Mouse (Mus musculus) heart, embryonic 11.5 days (tissue): ENCODE data around the gene Cep295nl. TPM values are rescaled to one million over a fixed set of nuclear protein-coding genes. Genes with fewer than 3 reads are reported as not detected.

Experiments
- ATAC-seq: fragments of 200-750 bp; cut with Nextera tagmentation; replicated peaks from 2 replicates; pipeline ENCODE4 v1.8.0; 2017; ENCODE audit warnings: moderate library complexity; ENCODE audit not compliant: insufficient number of reproducible peaks, low FRiP score, low TSS enrichment
- H3K27ac ChIP-seq: fragments of 300-500 bp; sonication (generic); 2 replicates; pipeline ENCODE4 v1.5.1; 2014; ENCODE audit warnings: mild to moderate bottlenecking, low read depth, low read length
- H3K27me3 ChIP-seq: fragments of 300-500 bp; sonication (generic); 2 replicates; pipeline ENCODE4 v1.6.1; 2014; ENCODE audit warnings: mild to moderate bottlenecking, low read length, mixed read lengths; ENCODE audit not compliant: control insufficient read depth, insufficient read depth
- H3K36me3 ChIP-seq: fragments of 300-500 bp; sonication (generic); 2 replicates; pipeline ENCODE4 v1.6.1; 2014; ENCODE audit warnings: mild to moderate bottlenecking, low read length, moderate library complexity, mixed read lengths; ENCODE audit not compliant: control insufficient read depth, insufficient read depth
- H3K4me1 ChIP-seq: fragments of 300-500 bp; sonication (generic); 2 replicates; pipeline ENCODE4 v1.6.1; 2014; ENCODE audit warnings: low read length; ENCODE audit not compliant: control insufficient read depth, insufficient read depth
- H3K4me2 ChIP-seq: fragments of 300-500 bp; sonication (generic); 2 replicates; pipeline ENCODE4 v1.6.1; 2014; ENCODE audit warnings: mild to moderate bottlenecking, moderate library complexity
- H3K4me3 ChIP-seq: fragments of 300-500 bp; sonication (generic); 2 replicates; pipeline ENCODE4 v1.5.1; 2014; ENCODE audit warnings: low read depth, low read length
- H3K9ac ChIP-seq: fragments of 300-500 bp; sonication (generic); 2 replicates; pipeline ENCODE4 v1.6.1; 2014; ENCODE audit warnings: mild to moderate bottlenecking, low read depth, low read length, moderate library complexity
- H3K9me3 ChIP-seq: fragments of 300-500 bp; sonication (generic); replicated peaks from 2 replicates; pipeline ENCODE4 v1.6.1; 2016; ENCODE audit warnings: low read length; ENCODE audit not compliant: control insufficient read depth
- WGBS: fragments of 180-500 bp; shearing (Covaris S2); extraction: QIAGEN DNeasy Blood & Tissue Kit; methylation state at CpG from one replicate; pipeline ENCODE4 v1.1.7; 2014; ENCODE audit not compliant: insufficient replicate concordance; 5-methylcytosine and 5-hydroxymethylcytosine counted together
- polyA plus RNA-seq: library from polyadenylated mRNA; unstranded; fragments of >200 nt; fragmentation: Nextera tagmentation; extraction: Ambion mirVana; gene quantifications from 2 replicates; pipeline ENCODE4 v1.2.1, GENCODE M21; 2014

Cep295nl gene
- polyA plus RNA-seq, 1 experiment from 2014 or later, result 0.31 TPM

- Histone ChIP-seq H3K4me2 (no peak overlapping the region), H3K4me3 (no peak overlapping the region), H3K36me3 (peaks cover 5% of the 10 kb centered on the region; the same call in 1 of the 2 replicates), H3K27me3 (no peaks in the 10 kb centered on the region), H3K9me3 (no peaks in the 10 kb centered on the region), H3K27ac (no peak overlapping the region), H3K4me1 (no peaks in the 10 kb centered on the region), H3K9ac (no peak overlapping the region)
- no peak for ATAC-seq
- WGBS, result 83% methylated on average over 17 of the region's 17 CpGs
Observed at GRCm38 (mm10) chr11:118333431-118333830, 8.9 kb downstream of the Cep295nl start.

DNA sequence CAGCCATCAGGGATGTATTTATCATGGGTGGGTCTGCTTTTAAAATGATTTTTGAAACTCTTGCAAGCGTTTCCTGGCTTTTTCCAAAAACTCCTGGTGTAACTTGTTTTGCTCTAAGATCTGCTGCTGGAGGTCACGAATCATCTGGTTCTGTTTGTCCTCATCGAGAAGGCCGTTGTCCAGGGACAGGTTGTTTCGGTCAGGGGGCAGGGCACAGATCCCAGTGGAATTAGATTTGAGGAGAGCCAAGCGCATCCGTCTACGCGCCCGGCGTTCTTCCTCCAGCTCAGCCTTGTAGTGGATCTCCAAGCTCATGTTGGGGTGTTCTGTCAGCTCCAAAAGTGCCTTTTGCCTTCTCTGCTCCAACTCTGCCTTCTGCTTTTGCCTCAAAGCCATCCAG lies 9.9 kb downstream of the Cep295nl start:
- H3K4me2 ChIP-seq, result no peak overlapping the region
- no peak overlapping the region for H3K27ac ChIP-seq
- H3K4me1 ChIP-seq, result peaks cover 2% of the 10 kb centered on the region
- no peaks in the 10 kb centered on the region for H3K27me3 ChIP-seq
- H3K36me3 ChIP-seq, result peaks cover 5% of the 10 kb centered on the region; the same call in 1 of the 2 replicates
- 89% methylated on average over 11 of the region's 11 CpGs for WGBS
- ATAC-seq, result no peak
- no peak overlapping the region for H3K9ac ChIP-seq
- H3K4me3 ChIP-seq, result no peak overlapping the region
- no peaks in the 10 kb centered on the region for H3K9me3 ChIP-seq

DNA sequence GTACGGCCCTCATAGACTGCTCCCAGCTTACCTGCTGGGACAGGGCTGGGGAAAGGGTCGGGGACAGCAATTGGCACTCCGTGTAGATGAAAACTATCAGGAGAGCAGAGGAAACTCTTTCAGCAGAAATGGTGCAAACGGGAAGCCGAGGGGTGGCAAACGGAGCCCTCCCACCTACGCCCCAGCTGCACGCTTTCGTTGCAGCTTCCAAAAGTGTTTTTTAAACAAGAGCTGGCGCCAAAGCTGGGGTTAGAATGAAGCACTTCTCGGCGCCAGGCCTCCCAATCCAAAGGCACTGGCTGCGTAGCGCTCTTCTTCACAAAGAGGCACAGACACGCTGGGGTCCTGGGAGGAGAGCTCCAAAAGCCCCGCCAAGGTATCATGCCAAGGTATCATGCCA lies 11.5 kb downstream of the Cep295nl start:
- peaks cover 6% of the 10 kb centered on the region for H3K4me1 ChIP-seq
- no peak for ATAC-seq
- 93% methylated on average over 16 of the region's 16 CpGs for WGBS

DNA sequence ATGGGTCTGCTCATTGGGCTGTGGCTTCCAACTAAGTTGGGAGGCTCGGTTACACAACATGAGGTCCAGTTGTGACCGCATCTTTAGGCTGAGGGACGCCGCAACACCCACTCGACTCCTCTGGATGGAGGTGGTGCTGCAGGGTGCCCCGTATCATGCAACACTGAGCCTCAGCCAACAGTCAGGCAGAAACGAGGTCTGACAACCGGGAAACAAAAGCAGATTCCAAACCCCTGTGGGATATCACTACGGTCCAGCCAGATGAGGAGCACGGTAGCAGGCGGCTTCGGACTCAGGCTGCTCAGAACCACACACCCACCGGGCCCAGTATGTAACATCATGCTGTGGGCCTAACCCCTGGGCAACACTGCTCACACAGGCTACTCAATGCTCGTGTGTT lies 11.9 kb downstream of the Cep295nl start:
- ATAC-seq, result no peak
- Histone ChIP-seq H3K4me2 (no peak overlapping the region), H3K27ac (no peak overlapping the region), H3K27me3 (no peaks in the 10 kb centered on the region), H3K4me1 (peaks cover 6% of the 10 kb centered on the region), H3K4me3 (no peak overlapping the region), H3K36me3 (peaks cover 5% of the 10 kb centered on the region; the same call in 1 of the 2 replicates), H3K9me3 (no peaks in the 10 kb centered on the region), H3K9ac (no peak overlapping the region)
- WGBS, result 88% methylated on average over 14 of the region's 14 CpGs

More for the DNA sequence above, 11.5 kb downstream of the Cep295nl start:
- Histone ChIP-seq H3K9ac (no peak overlapping the region), H3K4me2 (no peak overlapping the region), H3K9me3 (no peaks in the 10 kb centered on the region), H3K36me3 (peaks cover 5% of the 10 kb centered on the region; the same call in 1 of the 2 replicates), H3K4me3 (no peak overlapping the region), H3K27ac (no peak overlapping the region), H3K27me3 (no peaks in the 10 kb centered on the region)

DNA sequence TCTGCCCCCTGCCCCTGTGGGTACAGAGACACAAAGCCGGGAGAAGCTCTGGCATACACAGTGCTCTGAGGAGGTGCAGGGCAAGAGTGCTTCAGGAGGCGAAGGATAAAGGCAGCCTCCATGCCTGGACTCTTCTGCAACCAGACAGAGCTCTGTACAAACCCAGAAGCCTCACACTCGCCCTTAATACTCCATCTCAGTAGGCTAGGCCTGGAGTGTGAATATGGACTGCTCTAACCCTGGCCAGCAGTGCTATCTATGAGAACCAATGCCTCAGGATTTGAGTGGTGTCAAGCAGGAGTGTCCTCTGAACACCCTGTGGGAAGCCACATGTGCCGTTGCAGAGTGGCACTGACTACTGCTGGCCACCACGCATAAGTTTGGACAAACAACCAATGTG lies 13.4 kb downstream of the Cep295nl start:
- peaks cover 14% of the 10 kb centered on the region for H3K4me1 ChIP-seq
- no peak overlapping the region for H3K4me2 ChIP-seq
- no peaks in the 10 kb centered on the region for H3K27me3 ChIP-seq
- H3K9me3 ChIP-seq, result no peaks in the 10 kb centered on the region
- no peak for ATAC-seq
- H3K27ac ChIP-seq, result no peak overlapping the region
- no peak overlapping the region for H3K4me3 ChIP-seq
- H3K36me3 ChIP-seq, result peaks cover 5% of the 10 kb centered on the region; the same call in 1 of the 2 replicates
- no peak overlapping the region for H3K9ac ChIP-seq
- 77% methylated on average over 5 of the region's 5 CpGs for WGBS

DNA sequence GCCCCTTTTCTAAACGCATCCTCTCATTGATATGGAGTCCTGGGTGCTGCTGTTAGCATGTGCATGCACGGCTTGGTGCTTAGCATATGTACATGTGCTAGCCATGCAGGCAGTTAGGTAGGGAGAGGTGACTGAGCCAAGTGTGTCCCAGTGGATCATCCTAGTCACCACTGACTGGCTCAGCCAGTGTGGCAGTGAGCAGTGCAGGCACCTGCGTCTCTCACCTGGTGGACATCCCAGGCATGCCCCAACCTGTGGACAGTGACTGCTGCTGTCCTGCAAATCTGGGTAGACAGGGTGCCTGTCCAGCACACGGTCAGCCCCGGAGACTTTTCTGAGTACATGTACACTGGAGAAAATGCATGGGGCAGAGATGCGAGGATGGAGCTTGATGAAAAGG lies 13.8 kb downstream of the Cep295nl start:
- H3K27ac ChIP-seq, result no peak overlapping the region

GRCm38 (mm10) chr11:118326991-118327971 lies 15.0 kb downstream of the Cep295nl start:
- H3K4me2 ChIP-seq, result no peak overlapping the region; the same call in 1 of the 2 replicates
- H3K27ac ChIP-seq, result peak overlapping the region; percentile 50
- H3K9ac ChIP-seq, result no peak overlapping the region
- no peak overlapping the region for H3K4me3 ChIP-seq
- no peaks in the 10 kb centered on the region for H3K36me3 ChIP-seq
- 69% methylated on average over 24 of the region's 24 CpGs for WGBS
- no peaks in the 10 kb centered on the region for H3K27me3 ChIP-seq
- ATAC-seq, result no peak
- H3K9me3 ChIP-seq, result no peaks in the 10 kb centered on the region
- peaks cover 17% of the 10 kb centered on the region for H3K4me1 ChIP-seq

More for the DNA sequence above, 13.8 kb downstream of the Cep295nl start:
- H3K4me3 ChIP-seq, result no peak overlapping the region
- H3K36me3 ChIP-seq, result peaks cover 3% of the 10 kb centered on the region; the same call in 1 of the 2 replicates
- no peak overlapping the region for H3K4me2 ChIP-seq
- ATAC-seq, result no peak
- H3K27me3 ChIP-seq, result no peaks in the 10 kb centered on the region
- H3K4me1 ChIP-seq, result peaks cover 17% of the 10 kb centered on the region
- H3K9ac ChIP-seq, result no peak overlapping the region
- H3K9me3 ChIP-seq, result no peaks in the 10 kb centered on the region
- WGBS, result 84% methylated on average over 6 of the region's 6 CpGs

- Histone ChIP-seq H3K4me2 (no peak overlapping the region), H3K27ac (no peak overlapping the region), H3K9ac (no peak overlapping the region), H3K9me3 (no peaks in the 10 kb centered on the region), H3K27me3 (no peaks in the 10 kb centered on the region), H3K36me3 (no peaks in the 10 kb centered on the region), H3K4me3 (no peak overlapping the region), H3K4me1 (peaks cover 17% of the 10 kb centered on the region)
- ATAC-seq, result no peak
- 86% methylated on average over 4 of the region's 4 CpGs for WGBS
Observed at GRCm38 (mm10) chr11:118326491-118326890, 15.8 kb downstream of the Cep295nl start.
